Mouse (Mus musculus): Measurements from ENCODE around the gene Hoxc8. TPM values are rescaled to one million over a fixed set of nuclear protein-coding genes. Genes with fewer than 3 reads are reported as not detected.

Gene Hoxc8
- total RNA-seq, 2 experiments from 2014 or later = 1.5 to 2.0 TPM

Small RNAs within 50 kb of the gene (microRNA-seq; reads per million reads assigned to microRNA genes)
- gene Mir196a-2 (1,579 to 2,519 reads per million in 2 experiments), gene Mir615 (317 to 375 reads per million in 2 experiments)

Other genes starting within 250 kb of the Hoxc8 start
- gene Hoxc13, start 69.5 kb upstream of the Hoxc8 start, total RNA-seq (2021) = not detected
- not detected for gene Hoxc12, start 53.9 kb upstream of the Hoxc8 start, total RNA-seq (2021)
- 1 to 10 TPM; 5.6 to 8.1 TPM for gene Hoxc11, start 36.2 kb upstream of the Hoxc8 start, total RNA-seq (2021)
- gene Hoxc10, start 23.8 kb upstream of the Hoxc8 start, total RNA-seq (2021) = 10 to 100 TPM; 70.5 to 75.2 TPM
- gene Hoxc5, start 23.2 kb upstream of the Hoxc8 start, total RNA-seq (2021) = 1 to 10 TPM; 1.9 to 2.3 TPM
- 1 to 10 TPM; 5.0 to 5.5 TPM for gene Hoxc9, start 14.2 kb upstream of the Hoxc8 start, total RNA-seq (2021)
- gene Hoxc6, start 7.7 kb downstream of the Hoxc8 start, total RNA-seq (2021) = 1 to 10 TPM; 6.8 to 7.0 TPM
- 1 to 10 TPM; 4.1 to 4.2 TPM for gene Hoxc4, start 28.3 kb downstream of the Hoxc8 start, total RNA-seq (2021)
- gene Smug1, start 176.5 kb downstream of the Hoxc8 start, total RNA-seq (2021) = 10 to 100 TPM in 1 of 2 experiments, 1 to 10 TPM in 1; 9.9 to 11.3 TPM
- gene Cbx5, start 249.2 kb downstream of the Hoxc8 start, total RNA-seq (2021) = 10 to 100 TPM; 26.4 to 26.6 TPM
- 100 to 1,000 TPM in 1 of 2 experiments, 10 to 100 TPM in 1; 80.3 to 101 TPM for gene Hnrnpa1, start 249.8 kb downstream of the Hoxc8 start, total RNA-seq (2021)